Mouse (Mus musculus) liver, postnatal 0 days (tissue): Measurements from ENCODE around the gene Trp53i13.

Experiments used
- CTCF ChIP-seq: sonication (generic); IDR thresholded peaks from 2 replicates; pipeline ENCODE4 v1.5.1; 2016; ENCODE audit warnings: antibody characterized with exemption, low read depth
- EP300 ChIP-seq: IDR thresholded peaks from 2 replicates; pipeline ENCODE4 v1.6.1; 2016; ENCODE audit warnings: antibody characterized with exemption, low read depth, mild to moderate bottlenecking

GRCm38 (mm10) chr11:77545261-77545660, 29.5 kb upstream of the Trp53i13 start:
- no peak for TF ChIP-seq EP300
- no peak for TF ChIP-seq CTCF
